Mouse (Mus musculus) T-cell, adult 66 days (primary cell): ENCODE results near the gene Zfp579. TPM values are rescaled to one million over a fixed set of nuclear protein-coding genes. Genes with fewer than 3 reads are reported as not detected.

Experiments used
- total RNA-seq, 2 experiments: library from RNA; stranded (reverse); gene quantifications; 3 replicates in 1 of 2; 4 replicates in 1 of 2; pipeline ENCODE4 v1.2.4; 2023

The Zfp579 gene
- 10 to 100 TPM; 33.7 to 35.1 TPM for total RNA-seq

DNA sequence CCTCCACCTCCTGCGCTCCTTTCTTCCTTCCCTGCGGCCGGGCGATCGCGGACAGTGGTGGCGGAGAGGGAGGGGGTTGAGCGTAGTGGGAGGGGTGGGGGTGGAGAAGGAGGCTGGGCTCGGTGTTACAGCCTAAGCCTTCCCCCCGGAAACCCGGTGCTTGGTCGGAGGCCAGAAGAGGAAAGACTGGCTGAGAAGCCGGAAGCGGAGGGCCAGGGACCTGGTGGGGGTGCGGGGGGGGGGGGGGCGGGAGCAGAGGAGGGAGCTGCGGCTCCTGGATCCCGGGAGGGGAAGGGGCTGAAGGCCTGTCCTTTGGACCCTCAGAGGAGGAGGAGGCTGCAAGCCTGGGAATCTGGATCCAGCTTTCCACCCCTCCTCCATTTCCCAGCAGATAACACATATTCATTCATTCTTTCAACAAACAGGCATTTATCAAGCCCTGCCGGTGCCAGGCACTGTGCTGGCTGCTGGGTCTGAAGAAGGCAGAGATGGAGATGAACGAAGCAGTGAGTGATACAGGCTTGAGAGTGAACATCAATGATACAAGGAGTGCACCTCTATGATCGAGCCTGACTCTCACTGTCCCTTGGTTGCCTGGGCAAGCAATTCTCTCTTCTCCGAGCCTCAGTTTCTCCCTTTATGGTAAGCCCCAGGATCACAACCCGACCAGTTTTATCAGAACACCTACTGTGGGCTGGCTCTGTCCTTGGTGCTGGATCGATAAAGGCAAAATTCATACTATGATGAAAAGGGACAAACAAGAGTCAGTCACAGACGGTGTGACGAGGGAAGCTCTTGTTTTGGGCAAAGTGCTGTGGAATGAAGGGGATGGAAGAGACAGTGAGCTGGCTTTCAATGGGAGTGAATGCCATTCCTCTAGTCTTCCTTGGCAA lies at the start of gene Zfp579:
TSS of gene Zfp579 (minus strand) at position 156 of the 893 bp plus-strand sequence.

DNA sequence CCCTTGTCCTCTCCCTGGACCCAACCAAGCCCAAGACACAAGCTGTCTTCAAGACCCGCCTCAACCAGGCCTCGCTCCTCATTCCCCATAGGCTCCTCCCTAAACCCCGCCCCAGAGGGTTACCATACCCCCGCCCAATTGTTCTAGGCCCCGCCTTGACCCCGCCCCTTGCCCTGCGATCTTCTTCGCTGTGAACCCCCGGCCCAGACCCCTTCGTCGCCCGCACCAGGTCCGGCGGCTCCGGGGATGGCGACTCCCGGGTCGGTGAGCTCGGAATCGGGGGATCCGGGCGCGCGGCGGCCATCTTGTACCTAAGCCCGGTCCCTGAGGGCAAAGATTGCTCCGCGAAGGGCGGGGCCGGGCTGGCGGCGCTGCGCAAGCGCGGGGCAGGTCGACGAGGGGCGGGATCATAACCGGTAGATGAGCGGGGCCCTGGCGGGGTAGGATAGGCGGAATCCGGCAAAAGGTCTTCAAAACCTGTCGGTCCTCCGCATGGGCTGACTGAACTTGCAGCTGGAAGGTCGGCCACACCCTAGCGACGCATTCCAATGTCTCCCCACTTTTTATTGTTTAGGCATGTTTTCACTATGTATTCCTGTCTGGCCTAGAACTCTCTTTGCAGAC lies 42.3 kb upstream of the Zfp579 start, which contains the start of gene Zfp784:
TSS of gene Zfp784 (minus strand) at position 338 of the 624 bp plus-strand sequence.

DNA sequence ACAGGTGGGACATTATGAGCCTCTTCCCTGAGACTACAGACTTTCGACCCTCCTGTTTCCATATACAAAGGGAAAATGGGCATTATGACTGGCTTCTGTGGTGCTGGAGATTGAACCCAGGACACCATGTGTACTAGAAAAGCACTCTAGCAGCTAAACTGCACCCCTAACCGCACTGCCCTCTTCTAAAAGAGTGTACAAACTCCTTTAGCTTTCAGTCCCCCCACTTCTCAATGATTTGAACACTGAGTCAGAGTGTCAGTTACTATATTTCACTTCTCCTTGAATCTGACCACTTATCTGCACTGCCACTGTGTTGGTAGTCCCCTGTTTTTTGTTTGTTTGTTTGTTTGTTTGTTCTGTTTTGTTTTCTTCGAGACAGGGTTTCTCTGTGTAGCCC lies 37.9 kb upstream of the Zfp579 start, which contains the start of gene 4632433K11Rik:
TSS of gene 4632433K11Rik (plus strand) at position 301 of the 400 bp plus-strand sequence.

DNA sequence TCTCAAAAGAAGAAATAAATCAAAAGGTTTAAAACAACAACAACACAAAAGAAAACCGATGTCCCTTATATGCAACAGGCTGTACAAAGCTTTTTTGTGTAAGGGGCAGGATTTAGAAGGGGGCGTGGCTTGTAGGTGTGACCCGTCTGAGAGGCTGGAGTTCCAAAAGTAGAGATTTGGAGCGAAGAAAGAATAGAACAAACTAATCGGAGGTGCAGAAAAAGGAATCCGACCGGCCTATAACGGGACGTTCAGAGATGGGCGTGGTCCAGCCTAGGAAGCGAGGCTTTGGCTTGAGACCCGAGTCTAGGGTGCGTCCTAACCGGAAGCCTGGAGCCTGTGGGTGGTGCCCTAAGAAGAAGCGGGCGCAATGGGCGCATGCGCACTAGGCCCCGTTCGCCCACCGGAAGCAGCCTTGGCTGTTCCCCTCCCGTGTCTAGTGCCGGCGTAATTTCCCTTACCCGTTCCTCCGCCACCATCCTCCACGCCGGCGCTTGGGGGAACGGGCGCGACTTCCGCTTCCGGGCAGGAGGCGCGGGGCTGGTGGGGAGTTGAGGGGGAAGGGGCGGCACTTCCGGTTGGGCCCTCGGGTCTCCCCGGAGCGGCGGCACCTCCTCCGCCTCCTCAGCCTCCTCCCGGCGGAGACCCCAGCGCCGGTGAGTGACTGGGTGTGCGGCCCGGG lies 24.2 kb upstream of the Zfp579 start, which contains the start of the genes Zfp865 and Ccdc106:
TSS of gene Zfp865 (plus strand) at position 377 of the 682 bp plus-strand sequence.
TSS of gene Ccdc106 (plus strand) at position 554 of the 682 bp plus-strand sequence.

DNA sequence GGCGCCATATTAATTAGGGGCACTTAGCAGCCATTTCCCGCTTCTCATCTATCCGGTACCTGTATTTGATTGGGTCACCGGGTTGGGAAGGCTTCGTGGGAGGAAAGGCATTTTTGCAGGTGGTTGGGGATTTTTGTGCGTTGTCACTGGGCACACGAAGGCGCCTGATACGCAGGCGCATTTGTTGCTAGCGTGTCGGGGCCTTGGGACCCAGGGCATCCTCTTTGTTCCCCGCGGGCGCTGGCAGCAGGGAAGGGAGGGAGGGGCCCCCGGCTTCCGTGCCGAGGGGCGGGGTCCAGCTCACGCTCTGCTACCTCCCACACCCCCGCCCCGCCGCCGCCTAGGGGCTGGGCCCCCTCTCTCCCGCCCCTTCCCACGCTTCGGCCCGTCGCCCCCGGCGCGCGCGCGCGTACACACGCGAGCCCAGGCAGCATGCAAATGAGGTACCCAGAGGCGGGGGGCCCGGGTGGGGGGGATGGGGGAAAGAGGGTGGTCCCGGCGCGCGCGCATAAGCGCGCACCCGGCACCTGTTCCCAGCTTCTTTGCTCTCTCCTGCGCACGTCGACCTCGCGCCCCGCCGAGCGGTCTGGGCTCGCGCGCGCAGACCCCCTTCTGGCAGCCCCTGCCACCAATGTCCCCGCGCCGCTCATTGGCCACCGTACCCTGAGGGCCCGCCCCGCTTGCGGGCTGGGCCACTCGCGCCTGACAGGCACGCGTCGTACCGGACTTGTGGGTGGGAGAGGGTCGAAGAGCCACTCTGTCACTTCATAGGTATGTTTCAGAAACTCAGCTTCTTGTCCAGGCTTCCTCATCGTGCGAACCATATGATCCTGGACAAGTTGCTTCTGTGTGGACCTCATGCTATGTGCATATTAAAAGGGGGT lies 19.4 kb upstream of the Zfp579 start, which contains the start of gene Gm44973:
TSS of gene Gm44973 (plus strand) at position 379 of the 884 bp plus-strand sequence.

DNA sequence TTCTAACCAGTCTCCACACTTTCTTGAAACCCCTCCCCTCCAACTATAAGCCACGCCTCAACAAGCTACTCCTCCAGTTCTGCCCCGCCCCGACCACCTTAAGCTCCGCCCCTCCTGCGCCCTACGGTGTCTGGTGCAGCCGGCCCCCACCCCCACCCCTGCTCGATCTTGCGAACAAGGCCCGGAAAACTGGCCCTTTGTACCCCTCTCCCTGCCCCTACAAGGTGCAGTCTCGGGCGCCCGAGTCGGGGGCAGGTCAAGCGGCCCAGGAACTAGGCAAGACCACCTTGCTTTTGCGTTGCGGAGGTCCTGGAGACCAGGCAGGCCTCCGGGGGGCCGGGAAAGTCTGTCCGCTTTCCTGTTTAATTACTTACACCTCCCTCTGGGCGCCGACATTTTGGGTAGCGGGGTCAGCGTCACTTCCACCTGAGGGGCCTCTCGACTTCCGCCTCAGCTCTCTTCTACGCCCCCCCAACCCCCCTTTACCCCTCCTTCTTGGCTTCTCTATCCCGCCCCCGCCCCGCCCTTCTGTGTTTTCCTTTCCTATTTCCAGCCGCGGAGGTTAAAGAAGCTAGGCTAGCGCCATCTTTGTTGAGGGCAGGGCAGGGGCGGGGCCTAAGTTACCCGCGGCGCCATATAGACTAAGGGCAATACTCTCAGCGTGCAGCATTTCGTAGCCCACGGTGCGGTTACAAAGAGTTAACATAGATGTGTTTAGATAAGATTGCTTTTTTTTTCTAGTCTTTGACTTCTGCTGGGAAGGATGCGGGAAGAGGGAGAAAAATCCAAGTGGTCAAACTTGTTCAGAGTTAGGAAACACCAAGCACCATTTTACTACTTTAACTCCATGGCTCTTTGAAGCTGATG lies 18.5 kb upstream of the Zfp579 start, which contains the start of the genes Zfp524 and Fiz1:
TSS of gene Zfp524 (plus strand) at position 165 of the 867 bp plus-strand sequence.
TSS of gene Fiz1 (minus strand) at position 447 of the 867 bp plus-strand sequence.

DNA sequence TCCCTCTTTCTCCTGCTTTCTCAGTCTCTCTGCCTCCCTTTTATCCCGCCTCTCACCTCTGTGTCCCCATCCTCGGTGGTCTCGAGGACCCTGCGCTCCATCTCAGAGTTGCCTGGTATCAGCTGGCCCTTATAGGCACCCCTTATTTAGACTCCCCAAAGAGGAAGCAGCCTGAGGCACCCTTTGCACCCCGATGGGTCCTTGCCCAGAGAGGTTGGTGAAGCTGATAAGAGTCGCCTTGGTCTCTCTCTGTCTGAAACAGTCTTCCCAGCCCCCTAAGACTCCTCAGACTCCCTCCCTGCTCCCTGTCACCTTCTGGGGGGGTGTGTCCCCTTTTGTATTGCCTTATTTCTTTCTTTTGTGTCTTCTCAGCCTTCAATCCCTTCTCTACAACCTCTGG lies 24.9 kb downstream of the Zfp579 start, which contains the start of gene Sbk3:
TSS of gene Sbk3 (minus strand) at position 101 of the 400 bp plus-strand sequence.

DNA sequence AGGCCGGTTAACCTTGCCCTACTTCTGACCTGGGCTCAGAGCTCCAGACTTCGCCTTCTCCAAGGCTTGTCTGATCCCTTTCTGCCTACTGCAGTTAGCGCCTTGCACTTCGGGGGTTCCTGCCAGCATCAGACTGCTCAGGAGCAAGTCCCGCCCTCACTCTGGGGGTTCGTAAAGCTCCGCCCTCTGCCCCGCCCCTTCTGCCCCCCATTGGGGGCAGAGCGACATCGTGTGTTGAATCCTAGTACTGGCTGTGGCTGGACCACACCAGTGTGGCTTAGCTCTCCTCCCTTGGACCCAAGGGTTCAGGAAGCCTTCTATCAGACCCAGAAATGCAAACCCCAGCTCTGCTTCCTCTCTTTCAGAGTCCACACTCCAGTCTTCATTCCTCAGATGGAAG lies 31.7 kb downstream of the Zfp579 start, which contains the start of gene Sbk2:
TSS of gene Sbk2 (minus strand) at position 135 of the 400 bp plus-strand sequence.

Other genes starting within 250 kb of the Zfp579 start
- 1 to 10 TPM; 2.1 to 4.0 TPM for gene Cox6b2, start 243.1 kb downstream of the Zfp579 start, total RNA-seq
- not detected for gene Fam71e2, start 224.9 kb downstream of the Zfp579 start, total RNA-seq
- not detected for gene Il11, start 213.3 kb downstream of the Zfp579 start, total RNA-seq
- not detected for gene Tmem190, start 213.2 kb downstream of the Zfp579 start, total RNA-seq
- gene Tmem238, start 206.5 kb downstream of the Zfp579 start, total RNA-seq: 1 to 10 TPM; 1.4 to 2.7 TPM
- gene Rpl28, start 203.3 kb downstream of the Zfp579 start, total RNA-seq: 1,000 to 10,000 TPM; 2,356 to 2,505 TPM
- gene Ube2s, start 183.6 kb downstream of the Zfp579 start, total RNA-seq: 100 to 1,000 TPM; 160 to 166 TPM
- under 1 TPM; 0.23 to 0.36 TPM for gene Shisa7, start 151.5 kb downstream of the Zfp579 start, total RNA-seq
- gene Isoc2b, start 125.9 kb downstream of the Zfp579 start, total RNA-seq: 1 to 10 TPM; 4.1 to 4.2 TPM
- 10 to 100 TPM; 10.4 to 13.5 TPM for gene Isoc2a, start 119.0 kb downstream of the Zfp579 start, total RNA-seq
- not detected for gene Gm36210, start 89.6 kb downstream of the Zfp579 start, total RNA-seq
- 10 to 100 TPM; 30.9 to 32.3 TPM for gene Zfp628, start 80.9 kb downstream of the Zfp579 start, total RNA-seq
- 10 to 100 TPM; 10.5 to 10.7 TPM for gene Nat14, start 74.1 kb downstream of the Zfp579 start, total RNA-seq
- gene Ssc5d, start 70.4 kb downstream of the Zfp579 start, total RNA-seq: 1 to 10 TPM in 1 of 2 experiments, under 1 TPM in 1; 0.73 to 1.3 TPM
- gene Sbk2, start 31.8 kb downstream of the Zfp579 start, total RNA-seq: 1 to 10 TPM in 1 of 2 experiments, not detected in 1; 1.4 TPM
- not detected for gene Sbk3, start 25.0 kb downstream of the Zfp579 start, total RNA-seq
- 10 to 100 TPM; 16.2 to 17.2 TPM for gene Zfp524, start 18.3 kb upstream of the Zfp579 start, total RNA-seq
- gene Fiz1, start 18.5 kb upstream of the Zfp579 start, total RNA-seq: 10 to 100 TPM; 49.3 to 54.1 TPM
- gene Gm44973, start 19.3 kb upstream of the Zfp579 start, total RNA-seq: not detected
- gene Zfp865, start 24.2 kb upstream of the Zfp579 start, total RNA-seq: 10 to 100 TPM; 56.0 to 56.5 TPM
- gene Ccdc106, start 24.4 kb upstream of the Zfp579 start, total RNA-seq: 1 to 10 TPM in 1 of 2 experiments, not detected in 1; 1.2 TPM
- gene 4632433K11Rik, start 38.0 kb upstream of the Zfp579 start, total RNA-seq: under 1 TPM in 1 of 2 experiments, not detected in 1; 0.55 TPM
- gene Zfp784, start 42.3 kb upstream of the Zfp579 start, total RNA-seq: 1 to 10 TPM; 5.9 TPM
- gene Zfp580, start 55.4 kb upstream of the Zfp579 start, total RNA-seq: 1 to 10 TPM; 5.6 to 7.3 TPM
- gene U2af2, start 66.0 kb upstream of the Zfp579 start, total RNA-seq: 100 to 1,000 TPM; 454 to 464 TPM
- 100 to 1,000 TPM; 107 to 112 TPM for gene Epn1, start 84.1 kb upstream of the Zfp579 start, total RNA-seq
- not detected for gene Rfpl4, start 120.8 kb upstream of the Zfp579 start, total RNA-seq
- gene Rasl2-9, start 129.8 kb upstream of the Zfp579 start, total RNA-seq: not detected
- not detected for gene Vmn1r55, start 153.5 kb upstream of the Zfp579 start, total RNA-seq
- gene Vmn1r56, start 200.6 kb upstream of the Zfp579 start, total RNA-seq: not detected
- gene Vmn1r57, start 222.3 kb upstream of the Zfp579 start, total RNA-seq: not detected